Mouse (Mus musculus): ENCODE data around the gene Hmgcs1. TPM values are rescaled to one million over a fixed set of nuclear protein-coding genes. Genes with fewer than 3 reads are reported as not detected.
A peak's percentile ranks its signal among the peaks of the same experiment; 100 is the strongest.

Gene Hmgcs1
- polyA plus RNA-seq, 1 experiment: 86.3 TPM

GRCm38 (mm10) chr13:119712463-119712862 is 22.3 kb downstream of the Hmgcs1 start:
- no peak overlapping the region for H3K27ac ChIP-seq (ENCODE audit: insufficient read depth, low read depth, low read length)
- no peaks in the 10 kb centered on the region for H3K36me3 ChIP-seq (ENCODE audit: control insufficient read depth, insufficient read depth, low read length)
- no peak for TF ChIP-seq POLR2A (IDR thresholded peaks at IDR 0.05; ENCODE audit: low read depth, low read length)
- no peak for TF ChIP-seq CTCF (conservative IDR thresholded peaks at IDR 0.05; ENCODE audit: insufficient read depth, insufficient read length, low read depth, low read length)
- no peaks in the 10 kb centered on the region for H3K27me3 ChIP-seq (replicated peaks; ENCODE audit: control insufficient read depth, insufficient read depth, low read length)
- no peak for DNase-seq
- peaks cover 11% of the 10 kb centered on the region for H3K4me1 ChIP-seq (ENCODE audit: control insufficient read depth, insufficient read depth, low read length)
- WGBS: 82% methylated on average over 11 of the region's 11 CpGs
- no peak overlapping the region for H3K4me3 ChIP-seq (ENCODE audit: insufficient read depth, low read depth, low read length)

- Histone ChIP-seq H3K36me3 (ENCODE audit: control insufficient read depth, insufficient read depth, low read length) (no peaks in the 10 kb centered on the region), H3K4me1 (ENCODE audit: control insufficient read depth, insufficient read depth, low read length) (peaks cover 11% of the 10 kb centered on the region), H3K4me3 (ENCODE audit: insufficient read depth, low read depth, low read length) (no peak overlapping the region), H3K27ac (ENCODE audit: insufficient read depth, low read depth, low read length) (peak overlapping the region; percentile 26), H3K27me3 (replicated peaks; ENCODE audit: control insufficient read depth, insufficient read depth, low read length) (no peaks in the 10 kb centered on the region)
- peak; percentile 37 for DNase-seq
- WGBS: 58% methylated on average over 8 of the region's 8 CpGs
- no peak for TF ChIP-seq POLR2A (IDR thresholded peaks at IDR 0.05; ENCODE audit: low read depth, low read length)
Observed at GRCm38 (mm10) chr13:119713107-119713787, 23.1 kb downstream of the Hmgcs1 start.

- TF ChIP-seq CTCF (conservative IDR thresholded peaks at IDR 0.05; ENCODE audit: insufficient read depth, insufficient read length, low read depth, low read length) (no peak), POLR2A (IDR thresholded peaks at IDR 0.05; ENCODE audit: low read depth, low read length) (no peak)
- no peak overlapping the region for H3K4me3 ChIP-seq (ENCODE audit: insufficient read depth, low read depth, low read length)
- 82% methylated on average over 9 of the region's 9 CpGs for WGBS
- H3K36me3 ChIP-seq (ENCODE audit: control insufficient read depth, insufficient read depth, low read length): no peaks in the 10 kb centered on the region
- peaks cover 8% of the 10 kb centered on the region for H3K4me1 ChIP-seq (ENCODE audit: control insufficient read depth, insufficient read depth, low read length)
- no peaks in the 10 kb centered on the region for H3K27me3 ChIP-seq (replicated peaks; ENCODE audit: control insufficient read depth, insufficient read depth, low read length)
- DNase-seq: no peak
- no peak overlapping the region for H3K27ac ChIP-seq (ENCODE audit: insufficient read depth, low read depth, low read length)
Observed at GRCm38 (mm10) chr13:119713821-119714220, 23.6 kb downstream of the Hmgcs1 start.

GRCm38 (mm10) chr13:119716105-119716504 is 25.9 kb downstream of the Hmgcs1 start:
- Histone ChIP-seq H3K27ac (ENCODE audit: insufficient read depth, low read depth, low read length) (no peak overlapping the region), H3K4me1 (ENCODE audit: control insufficient read depth, insufficient read depth, low read length) (peaks cover 3% of the 10 kb centered on the region; the same call in 1 of the 2 replicates), H3K4me3 (ENCODE audit: insufficient read depth, low read depth, low read length) (no peak overlapping the region), H3K36me3 (ENCODE audit: control insufficient read depth, insufficient read depth, low read length) (no peaks in the 10 kb centered on the region), H3K27me3 (replicated peaks; ENCODE audit: control insufficient read depth, insufficient read depth, low read length) (no peaks in the 10 kb centered on the region)
- no peak for DNase-seq
- 83% methylated on average over 2 of the region's 2 CpGs for WGBS
- TF ChIP-seq CTCF (conservative IDR thresholded peaks at IDR 0.05; ENCODE audit: insufficient read depth, insufficient read length, low read depth, low read length): no peak
- TF ChIP-seq POLR2A (IDR thresholded peaks at IDR 0.05; ENCODE audit: low read depth, low read length): no peak

GRCm38 (mm10) chr13:119722447-119722846 is 32.3 kb downstream of the Hmgcs1 start:
- DNase-seq: no peak
- Histone ChIP-seq H3K27ac (ENCODE audit: insufficient read depth, low read depth, low read length) (no peak overlapping the region), H3K36me3 (ENCODE audit: control insufficient read depth, insufficient read depth, low read length) (no peaks in the 10 kb centered on the region), H3K27me3 (replicated peaks; ENCODE audit: control insufficient read depth, insufficient read depth, low read length) (no peaks in the 10 kb centered on the region), H3K4me3 (ENCODE audit: insufficient read depth, low read depth, low read length) (no peak overlapping the region), H3K4me1 (ENCODE audit: control insufficient read depth, insufficient read depth, low read length) (peaks cover 5% of the 10 kb centered on the region; the same call in 1 of the 2 replicates)
- WGBS: 80% methylated on average over 3 of the region's 3 CpGs
- TF ChIP-seq CTCF (conservative IDR thresholded peaks at IDR 0.05; ENCODE audit: insufficient read depth, insufficient read length, low read depth, low read length): no peak

GRCm38 (mm10) chr13:119723368-119723767 is 33.2 kb downstream of the Hmgcs1 start:
- peaks cover 5% of the 10 kb centered on the region; the same call in 1 of the 2 replicates for H3K4me1 ChIP-seq (ENCODE audit: control insufficient read depth, insufficient read depth, low read length)
- WGBS: 51% methylated on average over 5 of the region's 5 CpGs
- no peak overlapping the region for H3K4me3 ChIP-seq (ENCODE audit: insufficient read depth, low read depth, low read length)
- no peak for TF ChIP-seq CTCF (conservative IDR thresholded peaks at IDR 0.05; ENCODE audit: insufficient read depth, insufficient read length, low read depth, low read length)
- no peak for TF ChIP-seq POLR2A (IDR thresholded peaks at IDR 0.05; ENCODE audit: low read depth, low read length)
- H3K36me3 ChIP-seq (ENCODE audit: control insufficient read depth, insufficient read depth, low read length): no peaks in the 10 kb centered on the region
- H3K27ac ChIP-seq (ENCODE audit: insufficient read depth, low read depth, low read length): peak overlapping the region; percentile 9; the same call in 1 of the 2 replicates
- DNase-seq: peak; percentile 79
- H3K27me3 ChIP-seq (replicated peaks; ENCODE audit: control insufficient read depth, insufficient read depth, low read length): no peaks in the 10 kb centered on the region

GRCm38 (mm10) chr13:119724541-119724940 is 34.4 kb downstream of the Hmgcs1 start:
- Histone ChIP-seq H3K27me3 (replicated peaks; ENCODE audit: control insufficient read depth, insufficient read depth, low read length) (no peaks in the 10 kb centered on the region), H3K4me3 (ENCODE audit: insufficient read depth, low read depth, low read length) (no peak overlapping the region), H3K27ac (ENCODE audit: insufficient read depth, low read depth, low read length) (no peak overlapping the region), H3K36me3 (ENCODE audit: control insufficient read depth, insufficient read depth, low read length) (no peaks in the 10 kb centered on the region), H3K4me1 (ENCODE audit: control insufficient read depth, insufficient read depth, low read length) (peaks cover 5% of the 10 kb centered on the region; the same call in 1 of the 2 replicates)
- DNase-seq: no peak
- TF ChIP-seq CTCF (conservative IDR thresholded peaks at IDR 0.05; ENCODE audit: insufficient read depth, insufficient read length, low read depth, low read length) (0 out of 2 replicates have a peak, but pooled peaks have one; percentile 17), POLR2A (IDR thresholded peaks at IDR 0.05; ENCODE audit: low read depth, low read length) (no peak)
- 59% methylated on average over 7 of the region's 7 CpGs for WGBS

All from kidney, adult 2 months (tissue).